Mouse (Mus musculus) neutrophil, adult 5-6 weeks (primary cell): Measurements from ENCODE around the gene Arl15. TPM values are rescaled to one million over a fixed set of nuclear protein-coding genes. Genes with fewer than 3 reads are reported as not detected.

Experiments
- ATAC-seq: fragments of 151-379, 151-347 bp; 2 replicates; pipeline ENCODE4 v1.8.0; 2017; ENCODE audit warnings: mild to moderate bottlenecking, moderate TSS enrichment; ENCODE audit not compliant: insufficient number of reproducible peaks, poor library complexity, low FRiP score, severe bottlenecking; ENCODE audit errors: extremely low read depth
- total RNA-seq: library from RNA; stranded (forward); fragments of 200-1000 nt; gene quantifications from 2 replicates; pipeline ENCODE4 v1.2.3, GENCODE M21; 2017

Gene Arl15
- total RNA-seq, 1 experiment from 2014 or later: 7.1 TPM

DNA sequence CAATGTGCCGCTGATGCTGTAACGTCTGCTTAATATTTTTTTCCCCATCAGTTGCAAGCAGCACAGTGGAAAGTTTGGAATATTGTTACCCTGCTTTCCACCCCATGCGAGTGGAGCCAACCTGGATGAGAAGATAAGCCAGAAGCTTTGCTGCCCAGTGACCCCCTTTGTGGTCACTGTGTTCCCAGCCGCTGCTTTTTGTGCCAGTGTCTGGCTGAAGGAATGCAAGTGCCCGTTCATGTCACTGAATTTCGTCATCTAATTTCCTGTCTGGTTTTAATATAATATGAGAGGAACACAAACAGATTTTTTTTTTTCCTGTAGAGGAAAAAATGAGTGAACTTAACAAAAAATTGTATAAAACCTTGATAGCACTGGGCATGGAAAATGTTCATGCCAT is 46.1 kb downstream of the Arl15 start:
- ATAC-seq: no peak

DNA sequence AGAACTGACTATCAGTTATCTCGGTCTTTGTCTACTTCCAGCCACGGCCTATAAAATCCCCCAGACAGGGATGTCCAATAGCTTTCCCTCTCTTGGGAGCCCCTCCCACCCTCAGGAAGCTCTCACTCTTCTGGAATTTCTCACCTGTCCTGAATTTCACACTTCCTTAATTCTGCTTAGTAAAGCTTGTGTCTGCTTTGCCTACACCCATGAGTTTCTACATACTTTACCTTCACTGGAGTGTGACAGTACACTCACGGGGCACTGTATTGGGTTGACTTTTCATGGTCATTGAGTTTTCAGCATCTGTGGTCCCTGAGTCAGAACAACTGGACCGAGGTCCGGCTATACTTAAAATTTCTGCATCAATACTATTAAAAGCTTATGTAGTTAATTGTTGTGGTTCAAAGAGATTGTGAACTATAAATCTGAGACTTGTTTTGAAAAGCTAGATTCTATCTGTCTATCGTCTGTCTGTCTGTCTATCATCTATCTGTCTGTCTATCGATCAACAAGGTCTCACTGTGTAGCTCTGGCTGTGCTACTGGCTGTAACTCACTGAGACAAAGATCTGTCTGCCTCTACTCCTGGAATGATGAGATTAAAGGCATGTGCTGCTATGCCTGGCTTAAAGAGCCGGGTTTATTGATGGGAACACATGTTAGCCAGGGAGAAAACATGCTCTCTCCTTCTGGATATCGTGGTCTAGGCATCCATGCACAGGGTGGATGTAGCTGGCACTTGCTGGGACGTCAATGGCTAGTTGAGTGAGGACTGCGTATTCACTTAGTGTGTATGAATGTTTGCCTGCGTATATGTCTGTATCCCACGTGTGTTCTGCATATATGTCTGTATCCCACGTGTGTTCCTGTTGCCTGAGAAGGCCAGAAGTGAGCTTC is 48.4 kb downstream of the Arl15 start:
- no peak for ATAC-seq

DNA sequence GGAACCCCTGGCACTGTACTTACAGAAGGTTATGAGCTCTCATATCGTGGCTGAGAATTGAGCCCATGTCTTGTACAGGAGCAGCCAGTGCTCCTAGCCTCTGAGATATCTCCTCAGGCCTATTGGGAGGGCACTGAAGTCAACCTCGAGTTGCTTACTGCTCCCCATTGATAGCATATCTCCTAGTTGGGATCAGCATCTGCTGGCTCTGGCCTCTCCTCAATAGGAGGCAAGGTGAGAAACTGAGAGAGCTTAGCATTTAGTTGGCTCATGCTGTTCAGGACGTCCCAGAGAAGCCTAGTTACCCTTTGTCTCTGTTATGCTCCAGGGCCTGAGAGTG is 49.0 kb downstream of the Arl15 start:
- ATAC-seq: no peak

DNA sequence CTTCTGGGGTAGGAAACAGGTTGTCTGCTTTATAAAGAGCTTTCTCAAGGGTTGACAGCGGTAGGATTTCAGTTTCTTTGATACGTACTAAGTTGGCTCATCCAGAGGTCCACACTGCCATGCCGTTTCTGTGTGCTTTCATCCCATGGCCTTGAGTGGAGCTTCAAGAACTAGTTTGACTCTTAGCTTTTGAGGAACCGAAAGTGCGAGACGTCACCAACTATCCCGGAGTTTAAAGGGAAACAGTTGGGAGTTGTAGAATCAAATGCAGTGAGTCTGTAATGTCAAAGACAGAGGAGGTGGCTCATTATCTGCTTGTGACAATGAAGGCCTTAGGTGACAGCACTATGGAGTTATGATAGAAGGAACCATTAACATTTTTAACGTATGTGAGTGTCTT is 49.6 kb downstream of the Arl15 start:
- no peak for ATAC-seq

DNA sequence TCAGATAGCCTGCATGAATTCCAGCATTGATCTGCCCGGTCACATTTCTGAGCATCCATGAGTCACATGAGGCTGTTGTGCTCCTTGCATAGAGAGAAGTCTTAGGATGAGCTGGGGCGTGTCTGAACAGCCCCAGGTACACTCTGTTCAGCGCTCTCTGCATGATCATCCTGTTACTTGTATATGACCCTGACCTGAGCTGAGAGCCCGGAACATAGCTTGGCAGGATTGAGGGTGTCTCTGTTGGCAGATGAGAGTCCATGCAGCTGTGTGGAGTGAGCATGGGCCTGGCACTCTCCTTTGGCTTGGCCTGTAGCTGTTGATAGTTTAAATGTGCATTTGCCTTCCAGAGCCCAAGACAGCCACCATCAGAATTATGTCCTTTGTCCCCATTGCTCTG is 50.4 kb downstream of the Arl15 start:
- no peak for ATAC-seq

DNA sequence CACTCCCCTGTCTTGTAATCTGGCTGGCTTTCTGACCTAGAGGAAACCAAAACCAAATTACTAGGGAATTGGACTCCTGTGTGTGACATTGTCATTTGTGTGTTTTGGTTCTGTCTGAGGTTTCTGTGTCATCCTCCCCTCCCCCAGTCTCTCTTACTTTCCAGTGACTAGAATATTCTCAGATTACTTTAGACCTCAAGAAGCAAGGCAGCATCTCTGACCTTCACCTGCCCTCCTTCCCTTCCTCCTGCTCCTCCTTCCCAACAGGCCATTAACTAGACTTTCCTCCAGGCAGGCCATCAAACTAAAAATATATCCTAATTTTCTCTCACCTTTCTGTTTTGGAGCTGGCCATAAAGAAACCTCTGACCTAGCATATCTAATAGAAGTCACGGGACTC is 50.9 kb downstream of the Arl15 start:
- no peak for ATAC-seq

DNA sequence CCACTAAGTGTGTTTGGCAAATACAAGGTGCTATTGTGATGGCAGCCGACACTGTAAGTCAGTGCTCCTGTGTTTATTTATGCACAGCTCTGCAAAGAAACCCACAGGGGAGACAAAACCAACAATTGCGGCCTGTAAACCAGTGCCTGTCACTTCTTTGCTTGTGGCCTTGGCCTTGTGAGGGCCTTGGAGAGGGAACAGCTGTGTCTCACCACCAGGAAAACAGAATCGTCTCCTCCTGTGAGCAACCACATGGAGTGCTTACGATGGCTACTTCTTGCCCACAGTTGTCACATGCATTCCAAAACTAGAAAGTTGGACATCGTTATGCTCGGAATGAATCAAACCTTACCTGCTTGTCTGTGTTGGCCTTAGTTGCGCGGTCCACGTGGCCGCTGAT is 52.1 kb downstream of the Arl15 start:
- no peak for ATAC-seq

DNA sequence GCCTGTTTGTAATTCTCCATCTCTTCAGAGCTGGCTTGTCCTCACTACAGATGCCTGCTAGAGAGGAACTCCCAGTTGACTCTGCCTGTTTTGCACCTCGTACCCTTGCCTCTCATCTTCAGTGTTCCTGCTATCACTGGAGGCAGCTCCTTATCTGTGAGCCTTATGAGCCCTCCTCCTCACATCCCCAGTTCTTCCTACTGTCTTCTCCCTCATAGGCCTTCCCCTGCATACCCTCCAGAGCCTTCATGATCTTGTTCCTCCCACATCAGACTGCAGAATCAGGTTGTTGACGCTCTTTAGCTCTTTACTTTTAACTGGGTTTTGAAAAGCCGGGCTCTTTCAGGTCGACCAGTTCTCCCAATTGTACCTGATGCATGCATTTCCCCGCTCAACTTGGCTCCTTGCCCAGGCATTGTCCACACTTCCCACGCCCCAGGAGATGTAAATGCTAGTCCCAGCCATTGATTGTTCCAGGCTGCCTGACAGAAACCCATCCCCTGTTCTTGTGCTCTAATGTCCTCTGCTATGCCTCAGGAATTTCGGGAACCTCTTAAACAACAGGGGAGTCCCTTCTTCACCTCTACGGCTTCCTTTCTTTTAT is 56.2 kb downstream of the Arl15 start:
- ATAC-seq: no peak

DNA sequence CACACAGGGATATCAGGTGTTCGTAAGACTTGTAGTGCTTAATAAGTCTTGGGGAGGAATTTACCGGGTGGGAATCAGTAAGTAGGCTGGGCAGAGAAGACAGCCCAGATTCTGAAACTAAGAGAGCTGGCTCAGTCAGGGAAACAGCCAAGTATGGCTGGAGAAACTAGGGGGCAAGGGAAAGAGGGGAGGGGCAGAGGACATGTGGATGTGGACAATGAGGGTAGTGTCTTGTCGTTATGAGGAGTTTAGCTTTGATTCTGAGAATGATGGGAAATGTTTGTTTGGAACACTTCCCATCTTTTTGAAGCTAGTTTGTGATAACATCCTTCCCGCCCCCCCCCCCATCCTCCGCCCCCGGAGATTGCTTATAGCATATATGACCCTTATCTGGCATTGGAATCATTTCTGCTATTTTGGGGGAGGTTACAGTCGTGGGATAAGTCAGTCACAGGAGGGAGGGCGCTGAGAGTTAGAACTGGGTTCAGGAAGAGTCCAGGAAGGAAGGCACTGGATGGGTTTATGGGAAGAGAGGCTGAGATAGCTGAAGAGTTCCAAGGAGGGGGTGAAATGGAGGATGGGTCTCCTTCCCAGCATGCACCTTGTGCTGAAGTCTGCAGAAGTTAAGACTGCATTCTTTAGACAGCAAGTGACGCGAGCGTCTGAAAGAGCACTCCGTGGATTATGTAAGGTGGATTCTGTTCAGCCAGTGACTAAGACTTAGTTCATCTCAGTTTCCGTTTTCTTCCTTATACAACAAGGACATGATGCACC is 57.5 kb downstream of the Arl15 start:
- ATAC-seq: no peak

DNA sequence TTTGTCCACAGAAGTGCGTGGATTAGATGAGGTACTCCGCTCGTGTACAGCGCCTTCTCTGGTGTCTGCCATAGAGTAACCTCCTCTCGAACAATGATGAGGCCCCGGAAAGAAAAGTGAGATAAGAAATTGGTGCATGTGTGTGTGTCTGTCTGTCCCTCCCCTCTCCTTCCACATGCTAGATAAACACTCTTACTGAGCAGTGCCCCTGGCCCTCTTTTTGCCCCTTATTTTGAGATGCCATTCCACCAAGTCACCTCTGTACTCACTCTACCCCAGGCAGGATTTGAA is 58.0 kb downstream of the Arl15 start:
- ATAC-seq: no peak

DNA sequence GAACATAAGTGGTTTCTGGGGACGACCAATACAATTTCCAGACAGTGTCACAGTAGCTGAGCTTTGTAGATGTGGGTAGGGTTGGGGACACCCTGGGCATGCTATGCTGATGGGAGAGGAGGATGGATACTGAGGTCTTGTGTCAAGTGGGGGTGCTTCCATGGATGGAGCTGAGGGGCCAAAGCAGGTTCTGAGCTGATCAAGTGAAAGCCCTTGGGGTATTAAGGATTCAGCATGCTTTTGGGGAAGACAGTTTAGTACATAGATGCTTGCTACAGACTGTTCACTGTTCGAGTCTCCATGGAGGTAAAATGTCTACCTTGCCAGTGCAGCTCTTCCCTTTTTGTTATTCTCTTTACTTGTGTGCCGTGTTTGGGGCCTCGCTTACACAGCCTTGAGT is 59.8 kb downstream of the Arl15 start:
- no peak for ATAC-seq

DNA sequence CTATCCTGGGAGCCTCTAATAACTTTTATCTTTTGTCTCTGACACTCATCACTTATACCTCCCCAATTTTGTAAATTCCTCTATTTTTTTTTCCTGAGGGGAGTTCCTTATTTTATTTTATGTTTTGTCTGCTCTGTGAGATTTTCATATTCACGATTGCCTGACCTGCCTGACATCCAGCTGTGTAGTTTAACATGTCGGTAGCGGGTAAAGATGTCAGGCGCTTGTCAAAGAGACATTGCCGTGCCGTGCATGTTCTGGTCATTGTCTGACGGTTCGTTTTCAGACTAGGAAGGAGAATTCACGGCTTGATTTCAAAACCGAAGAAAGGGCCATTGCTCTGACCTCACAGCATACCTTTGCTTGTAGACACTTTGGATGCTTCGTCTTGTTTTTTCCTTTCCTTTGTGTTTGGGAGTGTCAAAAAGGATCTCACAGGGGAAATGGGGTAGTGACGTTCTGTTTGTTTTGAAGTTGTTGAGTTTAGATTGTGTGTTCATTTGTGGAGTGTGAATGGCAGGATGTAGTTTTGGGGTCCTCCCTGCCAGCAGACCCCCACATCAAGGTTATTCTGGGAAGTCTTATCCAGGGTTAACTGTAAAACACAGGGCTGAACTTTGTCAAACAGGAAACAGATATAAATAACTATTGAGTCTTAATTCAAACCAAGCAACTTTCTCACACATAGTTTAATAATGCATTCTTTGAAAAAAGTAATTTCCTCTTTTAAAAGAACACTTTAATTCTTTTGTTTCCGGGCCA is 60.4 kb downstream of the Arl15 start:
- ATAC-seq: no peak

DNA sequence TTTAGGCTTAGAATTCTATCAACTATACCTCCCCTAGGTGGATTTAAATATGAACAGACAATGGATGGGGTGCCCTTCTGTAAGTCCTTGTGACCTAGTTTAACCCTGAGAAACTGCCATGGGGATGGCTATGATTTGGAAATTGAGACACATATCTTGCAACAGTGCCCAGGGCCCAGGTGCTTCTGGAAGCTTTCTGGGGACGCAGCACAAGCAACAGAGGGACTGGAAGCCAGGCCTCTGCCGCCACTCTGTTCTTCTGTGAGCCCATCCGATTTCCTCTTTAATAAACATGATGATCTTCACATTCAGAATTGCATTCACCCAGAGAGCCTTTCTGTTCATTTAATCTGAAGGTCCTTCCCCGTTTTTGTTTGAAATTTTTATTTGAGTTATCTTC is 62.6 kb downstream of the Arl15 start:
- no peak for ATAC-seq

DNA sequence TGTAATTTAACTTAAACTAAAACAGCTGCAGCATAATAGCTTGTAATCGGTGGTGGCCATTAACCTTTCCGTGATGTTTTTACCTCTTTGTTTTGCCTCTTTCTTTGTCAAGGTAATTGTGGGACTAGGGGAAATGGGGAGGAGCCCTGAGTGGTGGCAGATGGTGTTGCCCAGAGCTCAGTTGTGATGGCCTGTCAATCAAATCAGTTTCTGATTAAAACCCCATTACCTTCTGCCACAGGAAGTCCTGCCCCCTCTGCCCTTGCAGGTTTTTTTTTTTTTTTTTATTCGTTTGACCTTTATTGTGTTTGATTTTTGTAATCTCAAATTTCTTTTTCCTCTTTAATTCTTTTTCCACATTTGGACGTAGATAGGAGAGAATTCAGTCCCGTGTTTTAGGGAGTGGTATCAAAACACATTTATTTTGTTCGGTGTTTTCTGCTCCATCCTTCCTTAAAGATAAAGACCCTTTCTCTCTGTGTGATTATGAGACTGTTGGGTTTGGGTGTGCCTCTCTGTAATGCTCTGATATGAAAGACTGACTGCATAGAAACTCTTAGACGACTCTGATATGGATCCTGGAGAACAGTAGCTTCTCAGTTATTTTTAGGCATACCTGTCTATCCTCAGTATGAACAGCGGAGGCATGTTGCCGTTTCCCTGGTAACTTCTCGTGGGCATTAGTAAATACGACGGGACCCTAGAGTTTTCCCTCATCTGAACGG is 64.5 kb downstream of the Arl15 start:
- ATAC-seq: no peak

DNA sequence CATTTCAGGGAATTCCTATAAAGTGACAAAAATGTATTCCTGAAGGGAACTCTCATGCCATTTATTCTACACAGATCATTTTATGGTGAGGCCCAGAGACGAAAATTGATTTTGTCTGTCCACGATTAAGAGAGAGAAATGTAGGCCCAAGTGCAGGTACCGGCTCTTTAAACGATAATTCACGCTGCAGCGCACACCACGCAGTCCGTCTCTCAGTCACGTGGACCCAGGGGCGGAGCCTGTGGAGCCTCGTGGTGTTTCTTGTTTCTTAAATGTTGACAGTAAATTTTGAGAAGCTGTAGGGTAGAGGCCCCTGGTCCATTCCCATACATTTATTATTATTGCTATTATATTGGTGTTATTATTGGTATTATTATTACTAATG is 65.1 kb downstream of the Arl15 start:
- ATAC-seq: no peak

DNA sequence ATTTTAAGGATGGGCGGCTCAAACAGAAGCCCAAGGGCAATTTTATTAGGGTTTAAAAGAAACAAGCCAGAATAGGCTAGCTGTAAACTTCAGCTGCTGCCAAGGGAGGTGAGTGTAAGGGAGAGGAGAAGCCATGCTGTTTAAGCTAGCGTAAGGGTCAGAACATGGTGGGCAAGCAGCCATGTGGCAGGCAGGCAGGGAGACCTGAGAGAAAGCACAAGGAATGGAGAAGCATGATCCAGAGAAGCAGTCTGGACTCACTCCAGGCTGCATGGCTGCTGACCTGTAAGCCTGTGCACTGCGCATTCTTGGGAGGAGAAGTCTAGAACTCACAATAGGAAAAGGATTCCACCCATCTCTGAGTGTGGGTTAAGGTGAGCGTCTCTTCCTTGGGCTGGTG is 66.5 kb downstream of the Arl15 start:
- no peak for ATAC-seq

DNA sequence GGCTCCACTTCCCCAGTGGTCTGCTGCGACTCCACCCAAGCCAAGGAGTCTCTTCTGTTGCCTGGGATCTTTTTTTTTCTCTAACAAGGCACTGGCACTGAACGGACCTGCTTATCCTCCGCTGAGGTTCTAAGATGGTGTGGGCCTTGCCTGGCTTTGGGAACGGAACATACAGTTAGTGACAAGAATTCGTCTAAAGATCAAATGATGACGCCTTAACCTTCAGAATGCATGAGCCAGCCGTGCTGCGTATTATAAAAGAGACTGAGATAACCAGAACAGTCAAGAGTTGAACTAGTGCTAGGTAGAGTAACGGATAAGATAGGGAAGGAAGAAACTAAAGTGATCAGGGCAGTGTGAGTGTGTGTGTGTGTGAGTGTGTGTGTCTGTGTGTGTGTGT is 66.9 kb downstream of the Arl15 start:
- ATAC-seq: no peak

DNA sequence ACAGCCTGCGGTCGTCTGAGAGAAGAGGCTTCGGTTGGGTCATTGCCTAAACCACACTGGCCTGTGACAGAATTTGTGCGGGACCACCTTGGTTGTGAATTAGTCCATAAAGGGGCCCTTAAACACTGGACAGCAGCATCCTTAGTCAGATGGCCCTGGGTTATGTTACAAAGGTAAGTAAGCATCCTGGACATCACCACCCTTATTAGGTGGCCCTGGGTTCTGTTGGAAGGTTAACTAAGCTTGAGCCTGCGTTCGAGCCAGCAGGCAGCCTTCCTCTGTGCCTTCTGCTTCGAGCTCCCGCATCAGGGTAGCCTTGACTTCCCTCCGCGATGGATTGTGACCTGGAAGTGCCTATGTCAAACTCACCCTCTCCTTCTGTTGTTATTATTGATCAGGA is 68.6 kb downstream of the Arl15 start:
- ATAC-seq: no peak

DNA sequence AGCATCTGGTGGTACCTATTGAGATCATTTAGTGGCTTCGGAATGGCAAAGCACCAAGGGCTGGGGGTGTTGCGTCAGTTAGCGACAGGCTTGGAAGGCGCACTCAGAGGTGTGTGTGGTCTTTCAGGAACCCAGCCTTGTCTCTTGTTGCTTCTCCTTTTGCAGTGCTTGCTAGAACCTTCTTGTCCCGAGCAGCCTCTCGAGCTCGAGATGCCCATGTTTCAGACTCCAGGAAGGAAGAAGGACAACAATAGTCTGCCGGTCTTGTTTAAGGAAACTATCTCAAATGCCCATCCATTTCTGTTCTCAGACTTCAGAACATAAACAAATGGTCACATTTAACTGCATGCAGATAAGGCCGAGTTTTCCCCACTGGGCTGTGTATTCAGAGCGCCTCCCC is 69.4 kb downstream of the Arl15 start:
- no peak for ATAC-seq
